Mouse (Mus musculus) heart, adult 10 weeks (tissue): ENCODE measurements around the gene Dnmt3c. TPM values are rescaled to one million over a fixed set of nuclear protein-coding genes. Genes with fewer than 3 reads are reported as not detected.

ENCODE experiments used
- polyA plus RNA-seq: library from polyadenylated mRNA; stranded (reverse); fragments of 350-450 nt; fragmentation: Illumina TruSeq; extraction: RNeasy Lipid Tissue Mini Kit (QIAGEN cat#74804); gene quantifications from one replicate; pipeline ENCODE4 v1.2.3, GENCODE M21; 2014; ENCODE audit warnings: low read depth, low replicate concordance

Dnmt3c gene
- not detected for polyA plus RNA-seq

GRCm38 (mm10) chr2:153696352-153696751 lies at the start of gene Dnmt3c:
Gene Dnmt3c (plus strand): TSS chr2:153696652.

GRCm38 (mm10) chr2:153649298-153650013 lies 47.0 kb upstream of the Dnmt3c start, which contains the start of gene Dnmt3b:
Gene Dnmt3b (plus strand): TSS chr2:153649450.

DNA sequence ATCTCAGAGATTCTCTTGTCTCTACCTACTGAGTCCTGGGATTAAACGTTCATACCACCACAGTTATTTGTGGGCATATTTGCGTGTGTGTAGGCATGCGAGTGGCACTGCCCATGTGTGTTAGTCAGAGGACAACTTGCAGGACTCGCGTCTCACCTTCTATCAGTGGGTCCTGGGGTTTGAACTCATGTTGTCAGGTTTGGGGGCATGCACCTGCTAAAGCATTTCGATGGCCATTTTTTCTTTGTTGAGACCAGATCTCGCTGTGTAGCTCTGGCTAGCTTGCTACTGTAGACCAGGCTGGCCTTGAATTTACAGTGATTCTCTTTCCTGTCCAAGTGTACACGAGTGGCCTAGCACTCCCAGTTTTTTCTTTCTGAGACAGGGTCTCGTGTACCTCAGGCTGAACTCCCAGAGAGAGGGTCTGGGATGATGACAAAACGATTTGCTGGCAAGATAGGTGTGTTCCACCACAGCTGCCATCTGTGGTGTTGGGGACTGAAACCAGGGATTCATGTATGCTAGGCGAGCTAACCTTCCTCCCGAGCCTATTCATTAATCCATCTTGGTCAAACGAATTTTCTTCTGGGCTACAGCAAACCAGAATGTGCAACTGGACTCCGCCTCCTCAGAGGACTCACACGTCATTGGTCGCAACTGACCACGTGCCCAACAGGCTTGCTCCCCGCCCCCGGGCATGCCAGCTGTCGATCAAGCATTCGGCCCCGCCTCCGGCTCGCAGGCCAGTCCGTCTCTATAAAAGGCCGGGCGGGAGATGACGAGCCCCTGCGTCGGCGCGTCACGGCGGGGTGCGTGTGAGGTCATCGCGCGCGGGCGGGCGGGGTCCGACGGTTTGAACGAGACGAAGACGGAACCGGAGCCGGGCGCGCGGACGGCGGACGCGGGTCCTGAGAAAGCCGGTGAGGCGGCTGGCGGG lies 44.3 kb downstream of the Dnmt3c start, which contains the start of gene Mapre1:
Gene Mapre1, plus strand, starts transcription at position 775 of the 937 bp plus-strand sequence.

Other genes starting within 250 kb of the Dnmt3c start
- not detected for gene 4930404H24Rik, start 203.9 kb upstream of the Dnmt3c start, polyA plus RNA-seq
- 2.1 TPM for gene Nol4l, start 166.7 kb upstream of the Dnmt3c start, polyA plus RNA-seq
- gene Commd7, start 63.9 kb upstream of the Dnmt3c start, polyA plus RNA-seq = 15.9 TPM
- 0.92 TPM for gene Dnmt3b, start 47.2 kb upstream of the Dnmt3c start, polyA plus RNA-seq
- gene Mapre1, start 44.6 kb downstream of the Dnmt3c start, polyA plus RNA-seq = 51.7 TPM
- not detected for gene Efcab8, start 83.3 kb downstream of the Dnmt3c start, polyA plus RNA-seq
- gene Sun5, start 174.4 kb downstream of the Dnmt3c start, polyA plus RNA-seq = not detected
- gene Bpifb2, start 178.4 kb downstream of the Dnmt3c start, polyA plus RNA-seq = not detected
- not detected for gene Bpifb6, start 203.7 kb downstream of the Dnmt3c start, polyA plus RNA-seq
- not detected for gene Bpifb3, start 221.6 kb downstream of the Dnmt3c start, polyA plus RNA-seq
- gene Bpifb4, start 241.6 kb downstream of the Dnmt3c start, polyA plus RNA-seq = not detected